Mouse (Mus musculus): ENCODE measurements around the gene Dchs2. TPM values are rescaled to one million over a fixed set of nuclear protein-coding genes. Genes with fewer than 3 reads are reported as not detected.
A peak's percentile ranks its signal among the peaks of the same experiment; 100 is the strongest.

Gene Dchs2
- polyA plus RNA-seq, 1 experiment: 0.02 TPM

DNA sequence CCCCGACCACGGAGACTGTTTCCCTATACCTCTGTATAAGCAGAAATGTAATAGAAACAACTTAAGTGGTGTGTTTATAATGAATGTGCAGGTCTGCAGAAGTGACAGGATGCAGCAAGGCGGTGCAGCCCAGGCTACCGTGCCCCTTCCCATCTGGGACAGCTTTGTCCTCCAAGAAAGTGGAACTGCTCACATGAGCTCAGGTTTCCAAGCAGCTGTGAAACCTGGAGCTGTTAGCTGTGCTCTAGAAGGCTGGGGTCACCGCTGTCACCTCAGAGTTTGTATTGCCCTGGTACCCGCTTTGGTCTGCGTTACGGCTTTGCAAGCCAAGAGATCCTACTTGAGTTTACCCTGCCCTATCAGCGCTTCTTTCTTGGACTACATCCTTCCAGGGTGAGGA, 100.6 kb downstream of the Dchs2 start:
- TF ChIP-seq USF1 (IDR thresholded peaks at IDR 0.05; ENCODE audit: low read depth) (no peak), CTCF (IDR thresholded peaks at IDR 0.05; ENCODE audit: control insufficient read depth, insufficient read depth, insufficient read length) (no peak), MAX (IDR thresholded peaks at IDR 0.05) (no peak)
- Histone ChIP-seq H3ac (ENCODE audit: control insufficient read depth, insufficient read length, low read depth) (no peak overlapping the region), H3K4me3 (ENCODE audit: insufficient read depth, poor library complexity, severe bottlenecking) (no peak overlapping the region), H3K79me3 (ENCODE audit: low read depth) (no peaks in the 10 kb centered on the region), H3K27me3 (ENCODE audit: control insufficient read depth, insufficient read depth, insufficient read length) (no peaks in the 10 kb centered on the region), H3K36me3 (ENCODE audit: control insufficient read depth, insufficient read depth) (no peaks in the 10 kb centered on the region), H3K79me2 (ENCODE audit: control insufficient read depth, insufficient read depth) (no peaks in the 10 kb centered on the region)

DNA sequence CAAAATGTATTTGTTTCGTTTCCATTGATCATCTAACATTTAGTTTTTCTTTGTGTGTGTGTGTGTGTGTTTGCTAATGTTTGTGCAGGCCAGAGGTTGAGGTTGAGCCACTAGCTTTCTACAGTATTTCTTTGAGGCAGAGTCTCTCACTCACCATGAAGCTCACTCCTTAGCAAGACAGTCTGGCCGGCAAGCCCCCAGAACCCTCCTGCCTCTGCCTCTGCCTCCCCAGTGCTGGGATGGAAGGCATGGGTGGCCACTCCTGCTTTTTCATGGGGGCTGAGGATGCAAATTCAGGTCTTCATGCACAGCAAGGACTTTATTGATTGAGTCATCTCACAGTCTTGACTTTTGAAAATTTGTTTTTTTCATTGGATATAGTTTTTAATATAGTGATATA, 102.6 kb downstream of the Dchs2 start:
- Histone ChIP-seq H3K4me3 (ENCODE audit: insufficient read depth, poor library complexity, severe bottlenecking) (no peak overlapping the region), H3K27me3 (ENCODE audit: control insufficient read depth, insufficient read depth, insufficient read length) (no peaks in the 10 kb centered on the region), H3ac (ENCODE audit: control insufficient read depth, insufficient read length, low read depth) (no peak overlapping the region), H3K36me3 (ENCODE audit: control insufficient read depth, insufficient read depth) (no peaks in the 10 kb centered on the region), H3K79me3 (ENCODE audit: low read depth) (no peaks in the 10 kb centered on the region), H3K79me2 (ENCODE audit: control insufficient read depth, insufficient read depth) (no peaks in the 10 kb centered on the region)
- no peak for TF ChIP-seq MAX (IDR thresholded peaks at IDR 0.05)
- TF ChIP-seq FOSL1 (IDR thresholded peaks at IDR 0.05; ENCODE audit: insufficient read depth, low read length, poor library complexity, severe bottlenecking): no peak
- TF ChIP-seq CEBPB (IDR thresholded peaks at IDR 0.05; ENCODE audit: low read depth): no peak
- no peak for TF ChIP-seq MYOG (IDR thresholded peaks at IDR 0.05; ENCODE audit: control insufficient read depth, extremely low read depth, insufficient read length)
- no peak for TF ChIP-seq USF1 (IDR thresholded peaks at IDR 0.05; ENCODE audit: low read depth)
- no peak for TF ChIP-seq MYOD1 (IDR thresholded peaks at IDR 0.05; ENCODE audit: control insufficient read depth, insufficient read length, low read depth)
- no peak for TF ChIP-seq CTCF (IDR thresholded peaks at IDR 0.05; ENCODE audit: control insufficient read depth, insufficient read depth, insufficient read length)

- H3ac ChIP-seq (ENCODE audit: control insufficient read depth, insufficient read length, low read depth): no peak overlapping the region
- no peaks in the 10 kb centered on the region for H3K36me3 ChIP-seq (ENCODE audit: control insufficient read depth, insufficient read depth)
- no peaks in the 10 kb centered on the region for H3K79me2 ChIP-seq (ENCODE audit: control insufficient read depth, insufficient read depth)
- TF ChIP-seq USF1 (IDR thresholded peaks at IDR 0.05; ENCODE audit: low read depth) (peak; percentile 17), FOSL1 (IDR thresholded peaks at IDR 0.05; ENCODE audit: insufficient read depth, low read length, poor library complexity, severe bottlenecking) (no peak), CEBPB (IDR thresholded peaks at IDR 0.05; ENCODE audit: low read depth) (no peak)
- no peak overlapping the region for H3K4me3 ChIP-seq (ENCODE audit: insufficient read depth, poor library complexity, severe bottlenecking)
- no peaks in the 10 kb centered on the region for H3K27me3 ChIP-seq (ENCODE audit: control insufficient read depth, insufficient read depth, insufficient read length)
- no peaks in the 10 kb centered on the region for H3K79me3 ChIP-seq (ENCODE audit: low read depth)
These were observed 106.7 kb downstream of the Dchs2 start for GRCm38 (mm10) chr3:83234457-83234856.

DNA sequence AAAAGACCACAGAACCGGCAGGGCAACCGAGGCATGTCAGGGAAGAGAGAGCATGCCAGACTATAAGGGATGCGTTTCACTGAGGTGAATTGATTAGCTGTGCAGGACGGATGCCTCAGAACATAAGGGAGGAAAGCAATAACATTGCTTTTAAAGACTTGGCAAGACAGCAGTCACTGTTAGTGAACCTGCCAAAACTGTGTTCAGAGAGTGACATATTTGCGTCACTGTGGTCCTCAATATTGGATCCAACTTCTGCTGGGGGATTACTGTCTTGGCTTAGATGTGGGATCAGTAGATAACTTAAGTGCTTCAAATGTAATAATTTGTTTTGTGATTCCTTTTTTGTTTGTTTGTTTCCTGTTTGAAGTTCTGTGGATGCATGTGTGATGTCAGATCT, 107.3 kb downstream of the Dchs2 start:
- no peak for TF ChIP-seq FOSL1 (IDR thresholded peaks at IDR 0.05; ENCODE audit: insufficient read depth, low read length, poor library complexity, severe bottlenecking)
- Histone ChIP-seq H3ac (ENCODE audit: control insufficient read depth, insufficient read length, low read depth) (no peak overlapping the region), H3K27me3 (ENCODE audit: control insufficient read depth, insufficient read depth, insufficient read length) (no peaks in the 10 kb centered on the region), H3K79me2 (ENCODE audit: control insufficient read depth, insufficient read depth) (no peaks in the 10 kb centered on the region), H3K4me3 (ENCODE audit: insufficient read depth, poor library complexity, severe bottlenecking) (no peak overlapping the region), H3K79me3 (ENCODE audit: low read depth) (no peaks in the 10 kb centered on the region), H3K36me3 (ENCODE audit: control insufficient read depth, insufficient read depth) (no peaks in the 10 kb centered on the region)

DNA sequence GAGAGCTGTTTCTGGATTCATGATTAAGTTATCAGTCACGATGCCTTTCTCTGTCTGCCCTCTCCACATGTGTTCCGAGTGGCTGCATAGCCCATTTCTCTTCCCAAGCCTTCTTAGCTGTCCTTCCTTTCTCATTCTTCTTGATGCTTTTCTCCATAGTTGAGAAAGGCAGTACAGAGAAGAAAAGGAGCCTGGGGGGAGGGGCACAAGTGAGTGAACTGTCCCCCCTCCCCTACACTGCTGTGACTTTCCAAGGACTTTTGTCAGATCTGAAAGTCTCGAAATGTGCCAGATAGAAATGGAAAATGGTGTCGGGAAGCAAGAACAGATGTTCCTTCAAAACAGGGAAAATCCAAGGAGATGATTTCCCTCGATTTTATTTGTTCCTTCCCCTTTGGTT, 118.8 kb downstream of the Dchs2 start:
- Histone ChIP-seq H3K27me3 (ENCODE audit: control insufficient read depth, insufficient read depth, insufficient read length) (no peaks in the 10 kb centered on the region), H3K4me3 (ENCODE audit: insufficient read depth, poor library complexity, severe bottlenecking) (no peak overlapping the region), H3K36me3 (ENCODE audit: control insufficient read depth, insufficient read depth) (no peaks in the 10 kb centered on the region), H3ac (ENCODE audit: control insufficient read depth, insufficient read length, low read depth) (no peak overlapping the region), H3K79me3 (ENCODE audit: low read depth) (no peaks in the 10 kb centered on the region), H3K79me2 (ENCODE audit: control insufficient read depth, insufficient read depth) (no peaks in the 10 kb centered on the region)
- no peak for TF ChIP-seq CEBPB (IDR thresholded peaks at IDR 0.05; ENCODE audit: low read depth)
- no peak for TF ChIP-seq CTCF (IDR thresholded peaks at IDR 0.05; ENCODE audit: control insufficient read depth, insufficient read depth, insufficient read length)
- TF ChIP-seq MYOG (IDR thresholded peaks at IDR 0.05; ENCODE audit: control insufficient read depth, extremely low read depth, insufficient read length): no peak
- no peak for TF ChIP-seq USF1 (IDR thresholded peaks at IDR 0.05; ENCODE audit: low read depth)
- TF ChIP-seq MAX (IDR thresholded peaks at IDR 0.05): no peak
- TF ChIP-seq FOSL1 (IDR thresholded peaks at IDR 0.05; ENCODE audit: insufficient read depth, low read length, poor library complexity, severe bottlenecking): no peak
- no peak for TF ChIP-seq MYOD1 (IDR thresholded peaks at IDR 0.05; ENCODE audit: control insufficient read depth, insufficient read length, low read depth)

DNA sequence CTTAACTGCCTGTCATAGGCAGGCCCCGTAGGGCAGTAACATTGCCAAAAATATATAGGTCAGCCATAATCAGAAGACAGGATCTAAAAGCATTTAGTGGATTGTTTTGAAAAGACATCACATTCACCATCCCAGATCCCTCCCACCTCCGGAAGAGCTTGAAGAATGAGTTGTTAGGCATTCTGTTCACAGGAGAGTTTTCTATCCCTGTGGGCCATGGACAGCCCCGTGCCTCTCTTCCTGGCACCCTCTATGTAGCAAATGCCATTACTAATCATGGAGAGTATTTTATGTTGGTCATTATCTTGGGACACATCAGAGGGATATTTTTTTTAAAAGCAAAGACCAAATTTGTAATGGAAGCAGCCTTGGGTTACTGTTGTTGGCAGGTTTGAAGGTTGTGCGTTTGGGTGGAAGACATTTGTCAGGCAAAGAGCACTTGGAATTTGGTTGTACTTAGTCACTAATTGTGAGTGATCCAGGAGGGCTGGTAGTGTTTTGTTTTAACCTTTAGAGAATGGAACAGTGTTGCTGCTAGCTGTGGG, 122.3 kb downstream of the Dchs2 start:
- no peaks in the 10 kb centered on the region for H3K27me3 ChIP-seq (ENCODE audit: control insufficient read depth, insufficient read depth, insufficient read length)
- no peak overlapping the region for H3K4me3 ChIP-seq (ENCODE audit: insufficient read depth, poor library complexity, severe bottlenecking)
- H3K79me2 ChIP-seq (ENCODE audit: control insufficient read depth, insufficient read depth): no peaks in the 10 kb centered on the region
- TF ChIP-seq MYOG (IDR thresholded peaks at IDR 0.05; ENCODE audit: control insufficient read depth, extremely low read depth, insufficient read length) (no peak), MAX (IDR thresholded peaks at IDR 0.05) (no peak), FOSL1 (IDR thresholded peaks at IDR 0.05; ENCODE audit: insufficient read depth, low read length, poor library complexity, severe bottlenecking) (no peak), MYOD1 (IDR thresholded peaks at IDR 0.05; ENCODE audit: control insufficient read depth, insufficient read length, low read depth) (no peak)
- H3ac ChIP-seq (ENCODE audit: control insufficient read depth, insufficient read length, low read depth): no peak overlapping the region
- H3K79me3 ChIP-seq (ENCODE audit: low read depth): no peaks in the 10 kb centered on the region
- no peaks in the 10 kb centered on the region for H3K36me3 ChIP-seq (ENCODE audit: control insufficient read depth, insufficient read depth)

All from C2C12 (cell line).